Mouse (Mus musculus): ENCODE data around the gene Gnai3. TPM values are rescaled to one million over a fixed set of nuclear protein-coding genes. Genes with fewer than 3 reads are reported as not detected.

The Gnai3 gene
- polyA plus RNA-seq, 1 experiment from 2014 or later: 157 TPM

GRCm38 (mm10) chr3:108146671-108147070, 725 bp upstream of the Gnai3 start:
- H3K27ac ChIP-seq (replicated peaks; ENCODE audit: low read depth, low read length): peak overlapping the region; percentile 89; the same call in 1 of the 2 replicates
- ATAC-seq (ENCODE audit: low read depth): no peak

GRCm38 (mm10) chr3:108140786-108141185, 5.2 kb downstream of the Gnai3 start:
- ATAC-seq (ENCODE audit: low read depth) (no peak), DNase-seq (ENCODE audit: low spot score) (no peak)
- Histone ChIP-seq H3K9me3 (ENCODE audit: control insufficient read depth, low read length) (no peaks in the 10 kb centered on the region), H3K27me3 (replicated peaks; ENCODE audit: control insufficient read depth, insufficient read depth, low read length) (no peaks in the 10 kb centered on the region), H3K4me1 (ENCODE audit: control insufficient read depth, insufficient read depth, low read length) (peaks cover 11% of the 10 kb centered on the region; the same call in 1 of the 2 replicates), H3K36me3 (ENCODE audit: control insufficient read depth, insufficient read depth, low read length) (peaks cover 17% of the 10 kb centered on the region; the same call in 1 of the 2 replicates), H3K9ac (ENCODE audit: low read depth, low read length) (no peak overlapping the region), H3K4me3 (ENCODE audit: low read depth, low read length) (no peak overlapping the region), H3K27ac (replicated peaks; ENCODE audit: low read depth, low read length) (no peak overlapping the region), H3K4me2 (ENCODE audit: low read depth, low read length) (no peak overlapping the region)
- 75% methylated on average over 4 of the region's 4 CpGs for WGBS

More at GRCm38 (mm10) chr3:108146671-108147070, 725 bp upstream of the Gnai3 start:
- no peaks in the 10 kb centered on the region for H3K27me3 ChIP-seq (replicated peaks; ENCODE audit: control insufficient read depth, insufficient read depth, low read length)
- H3K4me1 ChIP-seq (ENCODE audit: control insufficient read depth, insufficient read depth, low read length): peaks cover 11% of the 10 kb centered on the region; the same call in 1 of the 2 replicates
- no peaks in the 10 kb centered on the region for H3K9me3 ChIP-seq (ENCODE audit: control insufficient read depth, low read length)
- peak overlapping the region; percentile 88 for H3K4me2 ChIP-seq (ENCODE audit: low read depth, low read length)
- no peaks in the 10 kb centered on the region for H3K36me3 ChIP-seq (ENCODE audit: control insufficient read depth, insufficient read depth, low read length)
- peak overlapping the region; percentile 94 for H3K4me3 ChIP-seq (ENCODE audit: low read depth, low read length)
- WGBS: 57% methylated on average over 5 of the region's 5 CpGs
- peak overlapping the region; percentile 78; the same call in 1 of the 2 replicates for H3K9ac ChIP-seq (ENCODE audit: low read depth, low read length)
- no peak for DNase-seq (ENCODE audit: low spot score)

GRCm38 (mm10) chr3:108139113-108139512, 6.8 kb downstream of the Gnai3 start:
- 86% methylated on average over 1 of the region's 1 CpGs for WGBS
- H3K27me3 ChIP-seq (replicated peaks; ENCODE audit: control insufficient read depth, insufficient read depth, low read length): no peaks in the 10 kb centered on the region
- no peaks in the 10 kb centered on the region for H3K9me3 ChIP-seq (ENCODE audit: control insufficient read depth, low read length)
- 0 out of 2 replicates have a peak, but pooled peaks cover 2% of the 10 kb centered on the region for H3K4me1 ChIP-seq (ENCODE audit: control insufficient read depth, insufficient read depth, low read length)
- H3K27ac ChIP-seq (replicated peaks; ENCODE audit: low read depth, low read length): no peak overlapping the region
- ATAC-seq (ENCODE audit: low read depth) (no peak), DNase-seq (ENCODE audit: low spot score) (no peak)
- no peak overlapping the region for H3K9ac ChIP-seq (ENCODE audit: low read depth, low read length)
- no peak overlapping the region for H3K4me3 ChIP-seq (ENCODE audit: low read depth, low read length)
- no peak overlapping the region for H3K4me2 ChIP-seq (ENCODE audit: low read depth, low read length)
- H3K36me3 ChIP-seq (ENCODE audit: control insufficient read depth, insufficient read depth, low read length): peaks cover 17% of the 10 kb centered on the region; the same call in 1 of the 2 replicates

- peak; percentile 70; the same call in 1 of the 2 replicates for ATAC-seq (ENCODE audit: low read depth)
- Histone ChIP-seq H3K27me3 (replicated peaks; ENCODE audit: control insufficient read depth, insufficient read depth, low read length) (no peaks in the 10 kb centered on the region), H3K36me3 (ENCODE audit: control insufficient read depth, insufficient read depth, low read length) (peaks cover 6% of the 10 kb centered on the region; the same call in 1 of the 2 replicates), H3K27ac (replicated peaks; ENCODE audit: low read depth, low read length) (peak overlapping the region; percentile 33; the same call in 1 of the 2 replicates), H3K9ac (ENCODE audit: low read depth, low read length) (no peak overlapping the region), H3K4me1 (ENCODE audit: control insufficient read depth, insufficient read depth, low read length) (no peaks in the 10 kb centered on the region), H3K4me2 (ENCODE audit: low read depth, low read length) (no peak overlapping the region), H3K9me3 (ENCODE audit: control insufficient read depth, low read length) (no peaks in the 10 kb centered on the region), H3K4me3 (ENCODE audit: low read depth, low read length) (no peak overlapping the region)
- 70% methylated on average over 11 of the region's 11 CpGs for WGBS
- DNase-seq (ENCODE audit: low spot score): peak; percentile 57
Measured at GRCm38 (mm10) chr3:108134701-108135100, 11.2 kb downstream of the Gnai3 start.

GRCm38 (mm10) chr3:108132484-108132883, 13.5 kb downstream of the Gnai3 start:
- DNase-seq (ENCODE audit: low spot score): peak; percentile 12

GRCm38 (mm10) chr3:108131821-108132220, 14.1 kb downstream of the Gnai3 start:
- ATAC-seq (ENCODE audit: low read depth): no peak
- 65% methylated on average over 1 of the region's 1 CpGs for WGBS

More at GRCm38 (mm10) chr3:108132484-108132883, 13.5 kb downstream of the Gnai3 start:
- Histone ChIP-seq H3K36me3 (ENCODE audit: control insufficient read depth, insufficient read depth, low read length) (peaks cover 6% of the 10 kb centered on the region; the same call in 1 of the 2 replicates), H3K9me3 (ENCODE audit: control insufficient read depth, low read length) (no peaks in the 10 kb centered on the region), H3K4me2 (ENCODE audit: low read depth, low read length) (no peak overlapping the region), H3K4me1 (ENCODE audit: control insufficient read depth, insufficient read depth, low read length) (no peaks in the 10 kb centered on the region), H3K9ac (ENCODE audit: low read depth, low read length) (no peak overlapping the region), H3K4me3 (ENCODE audit: low read depth, low read length) (no peak overlapping the region), H3K27me3 (replicated peaks; ENCODE audit: control insufficient read depth, insufficient read depth, low read length) (no peaks in the 10 kb centered on the region), H3K27ac (replicated peaks; ENCODE audit: low read depth, low read length) (no peak overlapping the region)
- WGBS: 65% methylated on average over 1 of the region's 1 CpGs
- no peak for ATAC-seq (ENCODE audit: low read depth)

GRCm38 (mm10) chr3:108131216-108131615, 14.7 kb downstream of the Gnai3 start:
- Histone ChIP-seq H3K27me3 (replicated peaks; ENCODE audit: control insufficient read depth, insufficient read depth, low read length) (no peaks in the 10 kb centered on the region), H3K4me3 (ENCODE audit: low read depth, low read length) (no peak overlapping the region), H3K4me2 (ENCODE audit: low read depth, low read length) (no peak overlapping the region), H3K4me1 (ENCODE audit: control insufficient read depth, insufficient read depth, low read length) (no peaks in the 10 kb centered on the region), H3K9me3 (ENCODE audit: control insufficient read depth, low read length) (no peaks in the 10 kb centered on the region), H3K27ac (replicated peaks; ENCODE audit: low read depth, low read length) (no peak overlapping the region), H3K9ac (ENCODE audit: low read depth, low read length) (no peak overlapping the region), H3K36me3 (ENCODE audit: control insufficient read depth, insufficient read depth, low read length) (no peaks in the 10 kb centered on the region)
- 94% methylated on average over 5 of the region's 5 CpGs for WGBS
- DNase-seq (ENCODE audit: low spot score) (no peak), ATAC-seq (ENCODE audit: low read depth) (no peak)

More at GRCm38 (mm10) chr3:108131821-108132220, 14.1 kb downstream of the Gnai3 start:
- Histone ChIP-seq H3K9me3 (ENCODE audit: control insufficient read depth, low read length) (no peaks in the 10 kb centered on the region), H3K4me2 (ENCODE audit: low read depth, low read length) (no peak overlapping the region), H3K36me3 (ENCODE audit: control insufficient read depth, insufficient read depth, low read length) (peaks cover 1% of the 10 kb centered on the region; the same call in 1 of the 2 replicates), H3K27ac (replicated peaks; ENCODE audit: low read depth, low read length) (no peak overlapping the region), H3K9ac (ENCODE audit: low read depth, low read length) (no peak overlapping the region), H3K4me1 (ENCODE audit: control insufficient read depth, insufficient read depth, low read length) (no peaks in the 10 kb centered on the region), H3K4me3 (ENCODE audit: low read depth, low read length) (no peak overlapping the region), H3K27me3 (replicated peaks; ENCODE audit: control insufficient read depth, insufficient read depth, low read length) (no peaks in the 10 kb centered on the region)
- no peak for DNase-seq (ENCODE audit: low spot score)

- Histone ChIP-seq H3K27me3 (replicated peaks; ENCODE audit: control insufficient read depth, insufficient read depth, low read length) (no peaks in the 10 kb centered on the region), H3K4me2 (ENCODE audit: low read depth, low read length) (no peak overlapping the region), H3K9ac (ENCODE audit: low read depth, low read length) (no peak overlapping the region), H3K4me1 (ENCODE audit: control insufficient read depth, insufficient read depth, low read length) (no peaks in the 10 kb centered on the region), H3K27ac (replicated peaks; ENCODE audit: low read depth, low read length) (no peak overlapping the region), H3K9me3 (ENCODE audit: control insufficient read depth, low read length) (no peaks in the 10 kb centered on the region), H3K4me3 (ENCODE audit: low read depth, low read length) (no peak overlapping the region), H3K36me3 (ENCODE audit: control insufficient read depth, insufficient read depth, low read length) (no peaks in the 10 kb centered on the region)
- no peak for ATAC-seq (ENCODE audit: low read depth)
- 92% methylated on average over 4 of the region's 4 CpGs for WGBS
- DNase-seq (ENCODE audit: low spot score): no peak
Measured at GRCm38 (mm10) chr3:108129804-108130203, 16.1 kb downstream of the Gnai3 start.

GRCm38 (mm10) chr3:108129367-108129766, 16.6 kb downstream of the Gnai3 start:
- Histone ChIP-seq H3K4me1 (ENCODE audit: control insufficient read depth, insufficient read depth, low read length) (no peaks in the 10 kb centered on the region), H3K36me3 (ENCODE audit: control insufficient read depth, insufficient read depth, low read length) (no peaks in the 10 kb centered on the region), H3K4me3 (ENCODE audit: low read depth, low read length) (no peak overlapping the region), H3K27me3 (replicated peaks; ENCODE audit: control insufficient read depth, insufficient read depth, low read length) (no peaks in the 10 kb centered on the region), H3K9ac (ENCODE audit: low read depth, low read length) (no peak overlapping the region), H3K27ac (replicated peaks; ENCODE audit: low read depth, low read length) (no peak overlapping the region), H3K9me3 (ENCODE audit: control insufficient read depth, low read length) (no peaks in the 10 kb centered on the region), H3K4me2 (ENCODE audit: low read depth, low read length) (no peak overlapping the region)
- ATAC-seq (ENCODE audit: low read depth) (no peak), DNase-seq (ENCODE audit: low spot score) (no peak)
- 91% methylated on average over 4 of the region's 4 CpGs for WGBS
